8 mouse cellular contexts compared by ENCODE assay signal in genomic region chr10:39730976-39731735, GRCm38 (mm10). TPM values are rescaled to one million over a fixed set of nuclear protein-coding genes. Genes with fewer than 3 reads are reported as not detected.
DNase-seq lines count a peak whose midpoint lies in the region; ATAC-seq and TF ChIP-seq lines count a peak whose summit lies in the region.

No protein-coding gene starts in this region.

- peak overlapping the region; percentile 56 for H3K4me2 ChIP-seq in lung, postnatal 0 days (replicated peaks; ENCODE audit: low read depth, low read length)

- peak overlapping the region; percentile 78 for H3K9ac ChIP-seq in lung, postnatal 0 days (replicated peaks; ENCODE audit: low read depth)

- H3K36me3 ChIP-seq in lung, postnatal 0 days (ENCODE audit: insufficient read depth, low read length): no peaks in the 10 kb centered on the region

- peak overlapping the region; percentile 84 for H3K4me3 ChIP-seq in cerebellum, adult 2 months (replicated peaks; ENCODE audit: insufficient read depth, low read depth, low read length)
- H3K4me3 ChIP-seq in lung, postnatal 0 days (ENCODE audit: low read depth, low read length): peak overlapping the region; percentile 74

- H3K9me3 ChIP-seq in lung, postnatal 0 days (ENCODE audit: low read length): no peaks in the 10 kb centered on the region

- peak; percentile 92 for ATAC-seq in lung, postnatal 0 days

- peak overlapping the region; percentile 99 for H3K27ac ChIP-seq in cerebellum, adult 2 months (ENCODE audit: insufficient read depth, low read length)
- H3K27ac ChIP-seq in lung, postnatal 0 days (ENCODE audit: low read length): peak overlapping the region; percentile 100

- under 1% methylated on average over 59 of the region's 66 CpGs for WGBS in cerebellum, adult 2 months
- 1% methylated on average over 40 of the region's 66 CpGs for WGBS in lung, postnatal 0 days

- no peak for TF ChIP-seq CTCF in cerebellum, adult 2 months (IDR thresholded peaks at IDR 0.05; ENCODE audit: borderline replicate concordance, insufficient read depth, low read depth, low read length)
- TF ChIP-seq CTCF in lung, postnatal 0 days (IDR thresholded peaks at IDR 0.05): no peak; the same call in 1 of the 2 replicates

- no peaks in the 10 kb centered on the region for H3K27me3 ChIP-seq in cerebellum, adult 2 months (ENCODE audit: control insufficient read depth, insufficient read depth, low read length)
- H3K27me3 ChIP-seq in lung, postnatal 0 days (replicated peaks; ENCODE audit: insufficient read depth, low read length): no peaks in the 10 kb centered on the region

- no peak for TF ChIP-seq EP300 in lung, postnatal 0 days (IDR thresholded peaks at IDR 0.05)

- H3K4me1 ChIP-seq in cerebellum, adult 2 months (ENCODE audit: control insufficient read depth, insufficient read depth, low read length): peaks cover 2% of the 10 kb centered on the region
- H3K4me1 ChIP-seq in lung, postnatal 0 days (ENCODE audit: insufficient read depth, low read depth, low read length): peaks cover 6% of the 10 kb centered on the region; the same call in 1 of the 2 replicates

- peak; percentile 50 for TF ChIP-seq POLR2A in cerebellum, adult 2 months (IDR thresholded peaks at IDR 0.05; ENCODE audit: borderline replicate concordance, insufficient read depth, low read length)

- peak; percentile 99 for DNase-seq in MN1 (ENCODE audit: low spot score)
- peak; percentile 94 to 97 for DNase-seq in cerebellum, adult 2 months
- DNase-seq in forelimb bud, embryonic 11.5 days (ENCODE audit: low read depth, low spot score): peak; percentile 90
- DNase-seq in heart, postnatal 4 days: peak; percentile 95
- DNase-seq in layer of hippocampus, adult 9-11 months: peak; percentile 90
- peak; percentile 98 for DNase-seq in lung, postnatal 0 days (ENCODE audit: low spot score)
- peak; percentile 75 for DNase-seq in ovary, postnatal 10 days (ENCODE audit: low spot score)
- peak; percentile 95 for DNase-seq in thymus, postnatal 4 days

RNA-seq across cellular contexts. Expression of gene Rev3l, which starts 0.8 kb away (rescaled TPM):
- polyA plus RNA-seq in cerebellum, adult 2 months (2012; rRNA removed): 51.9 and 59.2 TPM in 2 replicates
- total RNA-seq in heart, postnatal 4 days (2021): 10 to 100 TPM; 32.7 to 34.1 TPM
- polyA plus RNA-seq in lung, postnatal 0 days (2015; fragmentation: Nextera tagmentation; extraction: Ambion mirVana): 12.9 and 13.5 TPM in 2 replicates

Comparison
In these comparisons a context has a peak if more than half of its experiments do, and no peak if none do; other contexts are left out.
1. Peak in every context shown above with its lines: DNase-seq, ATAC-seq, H3K4me3 ChIP-seq and H3K27ac ChIP-seq.